Mouse (Mus musculus): ENCODE measurements around the gene Pum1. TPM values are rescaled to one million over a fixed set of nuclear protein-coding genes. Genes with fewer than 3 reads are reported as not detected.
A peak's percentile ranks its signal among the peaks of the same experiment; 100 is the strongest.
"Not testable (repeated sequence)": the region's sequence is repeated elsewhere in the genome, so short reads cannot be mapped to it uniquely, and the experiment has no call there.

Gene Pum1
- total and polyA plus RNA-seq, 3 experiments, result 42.7 to 122 (median 43.5) TPM

DNA sequence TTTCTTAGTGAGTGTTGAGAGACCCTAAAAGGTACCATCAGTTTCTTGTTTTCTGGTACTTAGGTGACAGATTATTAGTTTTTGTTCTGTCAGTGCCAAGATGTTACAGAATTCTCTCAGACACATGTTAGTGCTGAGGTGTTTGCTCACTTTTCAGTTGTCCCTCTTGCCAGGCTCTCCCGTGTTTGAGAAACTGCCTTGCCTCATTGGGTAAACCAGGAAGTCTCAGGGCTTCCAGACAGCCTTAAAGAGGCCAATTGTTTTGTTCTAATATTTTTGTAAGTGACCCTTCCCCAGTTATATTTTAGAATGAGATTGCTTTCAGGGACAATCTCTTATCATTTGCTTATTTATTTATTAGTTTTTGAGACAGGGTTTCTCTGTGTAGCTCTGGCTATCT, 2.1 kb downstream of the Pum1 start:
- TF ChIP-seq CTCF (IDR thresholded peaks at IDR 0.05; ENCODE audit: low read depth, low read length), result no peak
- no peak for TF ChIP-seq POLR2AphosphoS5 (IDR thresholded peaks at IDR 0.05; ENCODE audit: insufficient replicate concordance, low read depth, low read length)
- no peak for TF ChIP-seq GATA1 (IDR thresholded peaks at IDR 0.05; ENCODE audit: borderline replicate concordance, low read length)
- no peak for TF ChIP-seq GATA2 (IDR thresholded peaks at IDR 0.05; ENCODE audit: borderline replicate concordance, low read depth, low read length)
- no peak for TF ChIP-seq TAL1 (conservative IDR thresholded peaks at IDR 0.05; ENCODE audit: low read depth, low read length)
- DNase-seq (ENCODE audit: low spot score) (no peak), ATAC-seq (ENCODE audit: extremely low read depth, insufficient number of reproducible peaks, low FRiP score, poor library complexity, severe bottlenecking) (no peak)
- H3K9me3 ChIP-seq (replicated peaks), result no peaks in the 10 kb centered on the region
- H3K36me3 ChIP-seq (replicated peaks), result peaks cover 24% of the 10 kb centered on the region
- H3K4me3 ChIP-seq (ENCODE audit: low read depth, low read length), result peak overlapping the region; percentile 6; the same call in 1 of the 2 replicates
- no peaks in the 10 kb centered on the region for H3K27me3 ChIP-seq (ENCODE audit: insufficient read depth, low read length)
- H3K4me1 ChIP-seq (ENCODE audit: insufficient read depth, low read depth, low read length), result peaks cover 44% of the 10 kb centered on the region

DNA sequence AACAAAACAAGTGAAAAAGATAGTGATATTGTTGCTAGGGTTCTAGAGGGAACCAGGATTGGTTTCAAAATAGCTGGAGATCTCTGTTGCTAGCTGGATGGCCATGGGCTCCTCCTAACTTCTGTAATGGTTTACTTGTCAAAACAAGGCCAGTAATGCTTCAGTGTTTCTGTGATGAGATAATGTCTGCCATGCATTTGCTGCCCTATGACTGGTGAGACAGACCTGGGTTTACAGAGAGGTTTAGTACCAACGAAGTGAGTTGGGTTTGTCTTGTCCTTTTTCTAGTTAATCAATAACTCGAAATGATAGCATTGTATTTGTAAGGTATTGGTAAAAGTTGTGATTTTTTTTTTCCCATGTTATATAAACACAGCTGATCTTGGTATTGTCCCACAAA, 4.6 kb downstream of the Pum1 start:
- Histone ChIP-seq H3K4me1 (ENCODE audit: insufficient read depth, low read depth, low read length) (peaks cover 59% of the 10 kb centered on the region), H3K9me3 (replicated peaks) (no peaks in the 10 kb centered on the region), H3K27me3 (ENCODE audit: insufficient read depth, low read length) (no peaks in the 10 kb centered on the region), H3K4me3 (ENCODE audit: low read depth, low read length) (no peak overlapping the region), H3K36me3 (replicated peaks) (peaks cover 49% of the 10 kb centered on the region)
- DNase-seq (ENCODE audit: low spot score) (no peak), ATAC-seq (ENCODE audit: extremely low read depth, insufficient number of reproducible peaks, low FRiP score, poor library complexity, severe bottlenecking) (no peak)
- TF ChIP-seq POLR2AphosphoS5 (IDR thresholded peaks at IDR 0.05; ENCODE audit: insufficient replicate concordance, low read depth, low read length) (no peak), TAL1 (conservative IDR thresholded peaks at IDR 0.05; ENCODE audit: low read depth, low read length) (no peak), CTCF (IDR thresholded peaks at IDR 0.05; ENCODE audit: low read depth, low read length) (no peak), GATA2 (IDR thresholded peaks at IDR 0.05; ENCODE audit: borderline replicate concordance, low read depth, low read length) (no peak), GATA1 (IDR thresholded peaks at IDR 0.05; ENCODE audit: borderline replicate concordance, low read length) (no peak)

DNA sequence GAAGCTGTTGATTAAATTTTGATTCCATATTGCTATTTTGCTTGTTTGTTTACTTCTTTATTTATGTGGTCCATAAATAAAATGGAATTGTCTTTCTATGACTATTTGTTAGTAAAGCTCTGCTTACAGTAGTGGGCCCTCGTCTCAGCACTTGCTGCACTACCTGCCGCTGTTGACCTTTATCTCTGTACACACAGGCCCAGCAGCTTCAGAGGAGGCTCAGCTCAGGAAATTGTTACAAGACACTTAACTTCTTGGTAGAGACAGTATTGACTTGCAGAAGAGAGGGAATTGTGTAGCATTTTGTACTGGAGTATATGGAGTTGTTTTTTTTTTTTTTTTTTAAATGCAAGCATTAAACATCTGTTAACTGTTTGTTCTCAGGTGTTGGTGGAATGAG, 5.4 kb downstream of the Pum1 start:
- H3K9me3 ChIP-seq (replicated peaks), result no peaks in the 10 kb centered on the region
- TF ChIP-seq TAL1 (conservative IDR thresholded peaks at IDR 0.05; ENCODE audit: low read depth, low read length) (no peak), CTCF (IDR thresholded peaks at IDR 0.05; ENCODE audit: low read depth, low read length) (no peak), GATA1 (IDR thresholded peaks at IDR 0.05; ENCODE audit: borderline replicate concordance, low read length) (no peak), POLR2AphosphoS5 (IDR thresholded peaks at IDR 0.05; ENCODE audit: insufficient replicate concordance, low read depth, low read length) (no peak), GATA2 (IDR thresholded peaks at IDR 0.05; ENCODE audit: borderline replicate concordance, low read depth, low read length) (no peak)
- no peak for DNase-seq (ENCODE audit: low spot score)
- no peak overlapping the region for H3K4me3 ChIP-seq (ENCODE audit: low read depth, low read length)
- no peak for ATAC-seq (ENCODE audit: extremely low read depth, insufficient number of reproducible peaks, low FRiP score, poor library complexity, severe bottlenecking)
- no peaks in the 10 kb centered on the region for H3K27me3 ChIP-seq (ENCODE audit: insufficient read depth, low read length)
- peaks cover 58% of the 10 kb centered on the region for H3K4me1 ChIP-seq (ENCODE audit: insufficient read depth, low read depth, low read length)
- H3K36me3 ChIP-seq (replicated peaks), result peaks cover 57% of the 10 kb centered on the region

DNA sequence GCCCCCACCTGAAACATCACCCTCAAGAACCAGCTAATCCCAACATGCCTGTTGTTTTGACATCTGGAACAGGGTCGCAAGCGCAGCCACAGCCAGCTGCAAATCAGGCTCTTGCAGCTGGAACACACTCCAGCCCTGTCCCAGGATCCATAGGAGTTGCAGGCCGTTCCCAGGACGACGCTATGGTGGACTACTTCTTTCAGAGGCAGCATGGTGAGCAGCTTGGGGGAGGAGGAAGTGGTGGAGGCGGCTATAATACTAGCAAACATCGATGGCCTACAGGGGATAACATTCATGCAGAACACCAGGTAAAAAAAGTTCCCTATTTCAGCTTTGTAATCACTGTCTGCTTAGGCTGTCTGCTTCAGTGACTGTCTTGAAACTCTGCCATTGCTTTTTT, 5.9 kb downstream of the Pum1 start:
- no peak for DNase-seq (ENCODE audit: low spot score)
- H3K4me1 ChIP-seq (ENCODE audit: insufficient read depth, low read depth, low read length), result peaks cover 59% of the 10 kb centered on the region
- no peaks in the 10 kb centered on the region for H3K27me3 ChIP-seq (ENCODE audit: insufficient read depth, low read length)
- no peak for ATAC-seq (ENCODE audit: extremely low read depth, insufficient number of reproducible peaks, low FRiP score, poor library complexity, severe bottlenecking)
- peaks cover 60% of the 10 kb centered on the region for H3K36me3 ChIP-seq (replicated peaks)
- H3K4me3 ChIP-seq (ENCODE audit: low read depth, low read length), result peak overlapping the region; percentile 52; the same call in 1 of the 2 replicates
- H3K9me3 ChIP-seq (replicated peaks), result no peaks in the 10 kb centered on the region
- no peak for TF ChIP-seq GATA2 (IDR thresholded peaks at IDR 0.05; ENCODE audit: borderline replicate concordance, low read depth, low read length)
- TF ChIP-seq CTCF (IDR thresholded peaks at IDR 0.05; ENCODE audit: low read depth, low read length), result no peak
- no peak for TF ChIP-seq TAL1 (conservative IDR thresholded peaks at IDR 0.05; ENCODE audit: low read depth, low read length)
- TF ChIP-seq POLR2AphosphoS5 (IDR thresholded peaks at IDR 0.05; ENCODE audit: insufficient replicate concordance, low read depth, low read length), result no peak
- no peak for TF ChIP-seq GATA1 (IDR thresholded peaks at IDR 0.05; ENCODE audit: borderline replicate concordance, low read length)

DNA sequence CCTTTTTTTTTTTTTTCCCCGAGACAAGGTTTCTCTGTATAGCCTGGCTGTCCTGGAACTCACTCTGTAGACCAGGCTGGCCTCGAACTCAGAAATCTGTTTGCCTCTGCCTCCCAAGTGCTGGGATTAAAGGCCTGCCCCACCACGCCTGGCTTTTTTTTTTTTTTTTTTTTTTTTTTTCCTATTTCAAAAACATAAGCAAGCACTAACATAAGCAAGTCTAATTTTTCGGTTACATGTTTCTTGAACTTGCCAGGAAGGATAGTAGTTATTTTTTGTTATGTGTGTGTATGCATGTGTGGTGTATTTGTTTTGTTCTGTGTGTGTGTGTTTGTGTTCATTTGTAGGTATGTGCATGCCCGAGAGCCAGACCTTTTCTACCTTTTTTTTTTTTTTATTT, 6.9 kb downstream of the Pum1 start:
- peaks cover 58% of the 10 kb centered on the region for H3K4me1 ChIP-seq (ENCODE audit: insufficient read depth, low read depth, low read length)

DNA sequence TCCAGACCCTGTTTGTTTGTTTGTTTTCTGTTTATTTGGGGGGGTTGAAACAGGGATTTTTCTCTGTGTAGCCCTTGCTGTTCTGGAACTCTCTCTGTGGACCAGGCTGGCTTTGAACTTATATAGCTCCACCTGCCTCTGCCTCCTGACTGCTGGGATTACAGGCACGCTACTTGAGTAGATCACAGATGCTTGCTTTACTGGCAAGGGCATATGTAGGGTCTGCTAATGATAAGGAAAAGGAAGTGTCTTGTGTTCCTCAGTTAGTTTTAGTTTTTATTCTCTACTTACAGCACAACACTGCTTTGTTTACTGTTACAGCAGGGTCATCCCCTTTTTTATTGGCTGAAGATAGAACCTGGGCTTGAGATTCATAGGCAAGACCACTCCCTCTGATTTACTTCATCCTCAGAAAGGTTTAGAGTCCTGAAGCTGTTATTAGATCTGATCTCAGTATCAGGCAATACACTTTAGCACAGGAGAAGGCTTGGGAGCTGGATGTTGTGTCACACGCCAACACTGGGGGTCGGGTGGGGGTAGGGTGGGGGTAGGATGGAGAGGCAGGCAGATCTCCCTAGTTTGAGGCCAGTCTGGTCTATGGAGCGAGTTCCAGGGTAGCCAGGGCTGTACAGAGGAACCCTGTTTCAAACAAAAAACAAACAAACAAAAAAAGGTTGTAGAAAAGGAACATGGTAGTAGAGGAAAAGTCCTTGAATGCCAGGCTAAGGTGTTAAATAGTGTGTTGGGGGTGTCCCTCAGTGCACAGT, 8.1 kb downstream of the Pum1 start:
- no peak for ATAC-seq (ENCODE audit: extremely low read depth, insufficient number of reproducible peaks, low FRiP score, poor library complexity, severe bottlenecking)
- TF ChIP-seq GATA1 (IDR thresholded peaks at IDR 0.05; ENCODE audit: borderline replicate concordance, low read length) (no peak), TAL1 (conservative IDR thresholded peaks at IDR 0.05; ENCODE audit: low read depth, low read length) (no peak), GATA2 (IDR thresholded peaks at IDR 0.05; ENCODE audit: borderline replicate concordance, low read depth, low read length) (no peak), CTCF (IDR thresholded peaks at IDR 0.05; ENCODE audit: low read depth, low read length) (no peak), POLR2AphosphoS5 (IDR thresholded peaks at IDR 0.05; ENCODE audit: insufficient replicate concordance, low read depth, low read length) (no peak)
- Histone ChIP-seq H3K4me3 (ENCODE audit: low read depth, low read length) (no peak overlapping the region), H3K4me1 (ENCODE audit: insufficient read depth, low read depth, low read length) (peaks cover 59% of the 10 kb centered on the region), H3K9me3 (replicated peaks) (no peaks in the 10 kb centered on the region), H3K27me3 (ENCODE audit: insufficient read depth, low read length) (no peaks in the 10 kb centered on the region), H3K36me3 (replicated peaks) (peaks cover 79% of the 10 kb centered on the region)
- no peak for DNase-seq (ENCODE audit: low spot score)

More for the DNA sequence above, 6.9 kb downstream of the Pum1 start:
- not testable (repeated sequence) for H3K9me3 ChIP-seq (replicated peaks); ATAC-seq (ENCODE audit: extremely low read depth, insufficient number of reproducible peaks, low FRiP score, poor library complexity, severe bottlenecking); H3K27me3 ChIP-seq (ENCODE audit: insufficient read depth, low read length); DNase-seq (ENCODE audit: low spot score); H3K4me3 ChIP-seq (ENCODE audit: low read depth, low read length)
- H3K36me3 ChIP-seq (replicated peaks), result peaks cover 69% of the 10 kb centered on the region

Data from G1E (cell line).